Mouse (Mus musculus): ENCODE measurements around the gene Sar1b.

The Sar1b gene

DNA sequence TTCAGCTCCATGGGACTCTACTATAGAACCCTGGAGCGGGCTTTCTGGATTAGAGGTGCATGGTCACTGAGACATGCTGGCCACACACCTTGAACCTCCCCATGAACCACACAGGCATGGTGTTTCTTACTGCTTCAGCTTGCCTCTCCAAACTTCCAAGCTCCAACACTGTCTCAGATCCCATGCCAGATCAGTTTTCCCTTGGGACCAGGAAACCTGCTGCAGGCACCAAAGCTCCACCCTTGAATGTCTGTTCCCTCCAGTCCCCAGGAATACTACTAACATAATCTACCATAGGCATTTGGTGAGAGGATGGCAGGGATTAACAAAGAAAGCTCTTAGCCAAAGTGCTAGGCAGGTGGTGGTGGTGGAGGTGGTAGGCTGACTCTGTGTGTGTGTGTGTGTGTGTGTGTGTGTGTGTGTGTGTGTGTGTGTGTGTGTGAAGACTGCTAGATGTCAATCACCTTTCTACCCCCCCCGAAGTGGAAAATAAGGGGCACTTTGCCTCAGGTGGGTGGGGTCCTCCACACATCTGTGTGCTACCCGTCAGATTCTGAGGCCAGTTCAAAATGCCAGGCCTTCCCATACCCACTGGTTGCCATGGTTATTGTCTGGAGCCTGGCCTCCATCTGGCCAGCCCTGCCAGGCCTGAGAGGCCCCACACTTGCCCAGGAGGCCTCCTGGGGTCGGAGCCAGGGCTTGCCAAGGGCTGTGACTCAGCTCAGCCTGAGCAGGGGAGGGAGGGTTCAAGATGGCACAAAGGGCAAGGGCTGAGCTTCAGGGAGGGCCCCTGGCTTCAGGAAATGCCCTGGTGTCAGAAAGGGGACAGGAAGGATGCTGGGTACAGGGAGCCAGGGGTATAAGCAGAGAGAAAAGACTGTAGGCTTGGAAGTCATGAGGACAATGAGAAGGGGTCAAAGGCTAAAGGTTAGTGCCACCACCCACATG lies 68.7 kb downstream of the Sar1b start:
- DNase-seq = peak; percentile 94

DNA sequence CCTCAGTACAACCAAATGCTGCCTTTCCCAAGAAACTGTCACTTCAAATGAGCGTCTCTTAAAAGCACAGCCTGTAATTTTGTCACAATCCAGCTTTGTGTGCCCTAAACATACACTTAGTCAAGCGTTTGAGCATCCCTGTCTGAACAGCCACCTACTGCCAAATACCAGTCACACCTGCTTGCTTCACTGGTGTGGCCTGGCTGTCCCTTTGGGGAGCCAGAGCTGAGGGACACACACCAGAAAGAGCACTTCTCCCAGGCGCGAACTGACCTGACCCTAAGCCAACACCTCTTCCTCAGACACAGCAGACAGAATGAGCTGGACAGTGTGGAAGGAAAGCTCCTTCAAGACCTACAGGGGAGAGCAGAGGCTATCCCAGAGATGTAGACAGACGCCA lies 69.5 kb downstream of the Sar1b start:
- no peak for DNase-seq

DNA sequence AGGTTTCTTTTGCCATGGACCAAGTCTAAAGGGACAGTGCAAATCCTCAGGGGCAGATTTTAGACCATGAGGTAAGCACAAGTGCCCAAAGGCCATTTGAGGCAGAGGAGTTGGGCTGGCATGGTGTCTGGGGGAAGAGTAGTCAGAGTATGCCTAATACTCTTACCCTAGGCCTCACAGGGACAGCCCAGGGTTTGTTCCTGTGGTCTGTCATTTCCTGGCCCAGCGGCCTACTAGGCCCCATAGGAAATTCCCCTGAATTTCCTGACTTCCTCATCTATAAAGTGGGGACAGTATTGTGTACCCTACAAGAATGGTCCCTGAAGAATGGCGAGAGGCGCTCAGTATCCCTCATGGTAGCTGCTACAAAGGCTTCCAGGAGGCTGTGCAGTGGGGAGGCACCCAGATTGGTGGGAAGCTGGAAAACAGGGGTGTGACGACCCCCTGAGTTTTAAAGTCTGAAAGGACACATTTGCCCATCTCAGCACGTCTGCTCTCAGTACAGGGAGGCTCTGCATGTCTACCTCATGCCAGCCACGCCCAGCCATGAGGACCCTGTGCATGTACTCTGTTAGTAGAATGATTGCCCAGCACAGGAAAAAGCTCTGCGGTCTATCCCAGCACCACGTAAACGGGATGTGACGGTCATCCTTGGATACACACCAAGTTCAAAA lies 70.0 kb downstream of the Sar1b start:
- no peak for DNase-seq

DNA sequence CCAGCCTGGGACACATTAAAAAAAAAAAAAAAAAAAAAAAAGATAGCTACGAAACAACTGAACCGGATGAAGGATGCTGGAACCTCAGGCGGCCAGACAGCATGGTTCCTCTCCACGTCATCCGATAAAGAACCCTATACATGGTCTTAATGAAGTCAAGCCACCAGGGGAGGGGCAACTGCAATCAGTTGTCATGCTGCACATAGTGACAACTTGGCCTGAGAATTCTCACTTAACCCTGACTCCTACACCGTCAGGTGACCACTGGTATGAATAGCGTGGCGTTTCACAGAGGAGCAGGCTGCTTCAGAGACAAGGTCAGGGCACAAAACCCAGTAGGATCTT lies 70.6 kb downstream of the Sar1b start:
- no peak for DNase-seq

DNA sequence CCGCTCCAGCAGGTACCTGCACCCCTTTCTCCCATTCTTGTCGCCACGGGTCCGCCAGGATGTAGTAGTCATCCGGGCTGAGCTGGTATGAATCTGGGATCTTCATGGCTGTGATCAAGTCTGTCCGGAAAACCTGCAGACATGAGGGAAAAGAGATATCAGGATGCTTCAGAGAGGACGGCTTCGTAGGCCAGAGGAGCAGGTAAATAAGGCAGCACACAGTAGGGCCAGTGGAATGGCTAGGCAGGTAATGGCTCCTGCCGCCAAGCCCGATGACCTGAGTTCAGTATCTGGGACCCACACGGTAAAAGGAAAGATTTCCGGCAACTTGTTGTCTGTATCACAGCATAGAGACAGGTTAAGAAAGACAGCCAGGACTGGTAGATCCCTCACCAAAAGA lies 72.1 kb downstream of the Sar1b start:
- DNase-seq = no peak

DNA sequence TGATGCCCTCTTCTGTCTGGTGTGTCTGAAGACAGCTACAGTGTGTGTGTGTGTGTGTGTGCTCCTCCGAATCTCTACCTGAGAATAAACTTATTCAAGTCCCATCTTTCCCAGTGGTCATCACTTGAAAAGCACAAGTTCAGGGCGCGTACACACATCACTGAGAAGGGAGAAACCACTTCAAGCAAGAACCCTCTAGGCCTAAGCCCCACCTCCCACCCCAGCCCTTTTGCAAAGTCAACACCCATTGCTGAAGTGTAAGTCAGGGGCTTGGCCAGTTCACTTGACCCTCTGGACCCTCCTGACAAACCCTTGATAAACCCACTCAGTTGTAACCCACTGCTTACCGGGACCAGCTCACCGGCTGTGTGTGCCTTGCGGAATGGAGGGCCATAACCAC lies 73.0 kb downstream of the Sar1b start:
- DNase-seq = no peak

DNA sequence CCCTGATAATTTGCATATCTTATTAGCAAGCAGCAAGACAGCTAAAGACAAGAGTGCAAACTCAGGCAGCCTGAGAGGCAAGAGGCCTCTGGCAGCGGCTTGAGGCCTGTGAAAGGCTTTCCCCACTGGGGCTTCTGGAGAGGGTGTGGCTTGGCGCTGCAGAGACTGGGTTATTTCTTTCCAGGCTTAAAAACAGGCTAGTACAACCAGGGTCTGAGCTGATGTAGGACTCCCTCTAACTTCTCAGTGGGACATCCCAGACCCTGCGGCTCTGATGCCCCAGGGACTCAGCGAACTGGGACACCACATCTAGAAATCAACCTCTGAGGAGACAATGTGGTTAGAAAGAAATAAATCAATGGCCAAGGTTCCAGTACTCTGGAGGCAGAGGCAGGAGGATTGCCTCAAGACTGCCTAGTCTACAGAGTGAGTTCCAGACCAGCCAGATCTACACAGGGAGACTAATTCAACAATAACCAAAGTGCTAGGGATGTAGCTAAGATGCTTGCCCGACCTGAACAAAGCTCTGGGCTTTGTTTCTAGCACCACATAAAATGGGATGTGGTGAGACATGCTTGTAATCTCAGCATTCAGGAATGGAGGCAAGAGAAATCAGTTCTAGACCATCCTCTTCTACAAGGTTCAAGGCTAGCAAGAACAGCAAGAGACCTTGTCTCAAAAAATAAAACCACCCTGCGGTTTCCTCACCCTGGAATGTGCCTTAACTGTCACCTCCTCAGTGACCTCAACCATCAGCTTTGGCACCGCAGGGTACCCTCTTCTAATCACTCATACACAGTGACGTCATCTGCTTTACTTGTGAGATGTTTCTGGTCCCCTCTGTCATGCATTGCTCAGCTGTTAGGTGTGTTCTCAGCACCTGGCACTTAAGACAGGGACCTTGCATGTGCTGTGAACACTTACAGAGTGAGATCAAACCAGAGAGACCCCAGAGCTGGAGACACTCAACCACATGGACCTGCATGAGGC lies 74.0 kb downstream of the Sar1b start:
- DNase-seq = peak; percentile 94

DNA sequence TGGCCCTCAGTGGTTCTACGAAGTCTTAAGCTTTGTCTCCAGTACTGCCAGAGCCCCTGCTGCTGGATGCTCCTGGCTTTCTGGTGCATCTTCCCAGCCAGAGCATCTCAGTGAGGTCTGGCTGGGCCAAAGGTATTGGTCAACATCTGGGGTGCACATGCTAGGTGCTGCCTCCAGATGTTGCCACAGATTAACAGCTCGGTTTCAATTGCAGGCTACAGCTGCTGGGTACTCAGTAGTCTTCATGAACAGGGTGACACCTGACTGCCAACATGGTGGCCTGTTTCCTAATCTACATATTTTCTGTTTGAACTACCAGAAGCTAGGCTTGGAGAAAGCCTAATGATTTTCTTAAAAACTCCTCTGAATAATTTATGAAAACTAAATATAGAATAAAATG lies 75.6 kb downstream of the Sar1b start:
- no peak for DNase-seq

DNA sequence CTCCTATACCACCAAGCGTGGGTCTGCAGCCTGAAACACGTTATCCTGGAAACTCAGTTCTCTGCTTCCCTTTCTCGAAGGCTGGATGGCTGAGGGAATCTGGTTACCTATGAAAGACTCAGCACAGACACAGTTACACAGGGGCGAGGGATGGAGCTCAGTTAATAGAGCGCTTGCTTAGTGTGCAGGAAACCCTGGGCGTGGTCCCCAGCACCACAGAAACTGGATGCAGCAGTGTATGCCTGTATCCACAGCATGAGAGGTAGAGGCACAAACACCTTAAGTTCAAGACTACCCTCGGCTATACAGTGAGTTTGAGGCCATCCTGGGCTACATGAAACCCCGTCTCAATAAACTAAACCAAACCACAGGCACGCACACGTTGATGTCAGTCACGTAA lies 76.5 kb downstream of the Sar1b start:
- no peak for DNase-seq

DNA sequence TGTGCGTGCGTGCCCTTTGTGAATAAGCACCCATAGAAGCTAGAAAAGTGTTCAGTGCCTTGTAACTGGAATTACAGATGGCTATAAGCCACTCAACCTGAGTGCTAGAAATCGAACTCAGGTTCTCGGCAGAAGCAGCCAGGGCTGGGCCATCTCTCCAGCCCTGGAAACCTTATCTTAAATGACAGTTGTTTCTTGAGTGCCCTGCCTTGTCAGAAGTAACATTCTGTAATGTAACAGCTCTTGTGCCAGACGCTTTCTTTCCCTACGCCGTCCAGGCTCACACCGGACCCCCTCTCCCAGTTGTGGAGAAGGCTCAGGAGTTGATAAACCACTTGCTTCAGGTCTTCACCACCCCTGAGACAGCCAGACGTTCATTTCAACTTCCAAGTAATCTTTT lies 77.2 kb downstream of the Sar1b start:
- no peak for DNase-seq

DNA sequence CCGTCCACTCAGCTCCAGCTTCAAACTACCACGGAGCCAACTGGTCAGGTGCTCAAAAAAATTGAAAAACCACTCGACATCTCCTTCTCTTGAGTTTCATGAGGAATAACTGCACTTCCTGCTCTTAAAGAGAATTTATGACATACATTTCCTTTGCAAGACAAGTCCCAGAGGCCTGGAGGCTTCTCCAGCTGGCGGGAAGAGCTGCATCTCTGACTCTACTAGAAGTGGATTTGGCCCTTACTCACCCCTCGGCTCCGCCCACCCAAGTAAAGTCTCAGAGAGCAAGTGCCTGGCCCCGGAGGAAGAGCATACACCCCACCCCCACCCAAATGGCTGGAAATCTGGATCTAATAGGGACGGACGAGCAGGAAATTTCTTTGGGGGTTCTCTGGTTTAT lies 77.7 kb downstream of the Sar1b start:
- DNase-seq = peak; percentile 94

Data from heart, adult 11 months (tissue).